8 mouse cellular contexts compared by ENCODE assay signal in genomic region chr14:122476041-122476821, GRCm38 (mm10). TPM values are rescaled to one million over a fixed set of nuclear protein-coding genes. Genes with fewer than 3 reads are reported as not detected.
DNase-seq lines count a peak whose midpoint lies in the region; ATAC-seq and TF ChIP-seq lines count a peak whose summit lies in the region.

No protein-coding gene starts in this region.

- WGBS in cerebellum, adult 2 months, result under 1% methylated on average over 62 of the region's 62 CpGs
- WGBS in embryonic facial prominence, embryonic 11.5 days, result under 1% methylated on average over 62 of the region's 62 CpGs
- under 1% methylated on average over 62 of the region's 62 CpGs for WGBS in intestine, embryonic 14.5 days
- 5% methylated on average over 62 of the region's 62 CpGs for WGBS in thymus, adult 2 months

- peaks cover 17% of the 10 kb centered on the region for H3K79me2 ChIP-seq in C2C12 (ENCODE audit: control insufficient read depth, insufficient read depth)
- peaks cover 7% of the 10 kb centered on the region for H3K79me2 ChIP-seq in myocyte (ENCODE audit: control insufficient read depth, insufficient read depth)

- H3K27ac ChIP-seq in cerebellum, adult 2 months (ENCODE audit: insufficient read depth, low read length), result peak overlapping the region; percentile 98
- peak overlapping the region; percentile 68 for H3K27ac ChIP-seq in embryonic facial prominence, embryonic 11.5 days (replicated peaks; ENCODE audit: low read depth, low read length)
- no peak overlapping the region for H3K27ac ChIP-seq in intestine, embryonic 14.5 days (ENCODE audit: low read depth)
- no peak overlapping the region for H3K27ac ChIP-seq in thymus, adult 2 months (ENCODE audit: control insufficient read depth, insufficient read depth, low read length)

- H3K9me3 ChIP-seq in embryonic facial prominence, embryonic 11.5 days (replicated peaks; ENCODE audit: control insufficient read depth, low read length), result no peaks in the 10 kb centered on the region
- H3K9me3 ChIP-seq in intestine, embryonic 14.5 days (ENCODE audit: control insufficient read depth, low read length), result no peaks in the 10 kb centered on the region

- H3K36me3 ChIP-seq in C2C12 (ENCODE audit: control insufficient read depth, insufficient read depth), result no peaks in the 10 kb centered on the region
- H3K36me3 ChIP-seq in embryonic facial prominence, embryonic 11.5 days (replicated peaks; ENCODE audit: control insufficient read depth, insufficient read depth, low read depth, low read length), result no peaks in the 10 kb centered on the region
- no peaks in the 10 kb centered on the region for H3K36me3 ChIP-seq in intestine, embryonic 14.5 days (ENCODE audit: control insufficient read depth, insufficient read depth, low read length)
- H3K36me3 ChIP-seq in myocyte (ENCODE audit: control insufficient read depth, insufficient read depth), result no peaks in the 10 kb centered on the region
- H3K36me3 ChIP-seq in thymus, adult 2 months (ENCODE audit: control insufficient read depth, insufficient read depth, low read length), result no peaks in the 10 kb centered on the region

- peak; percentile 58 to 77 for DNase-seq in cerebellum, adult 2 months
- peak; percentile 50 for DNase-seq in embryonic facial prominence, embryonic 11.5 days (ENCODE audit: low spot score)
- DNase-seq in intestine, embryonic 14.5 days (ENCODE audit: low spot score), result peak; percentile 82
- DNase-seq in thymus, adult 2 months, result no peak

- peak overlapping the region; percentile 98 for H3K4me3 ChIP-seq in cerebellum, adult 2 months (replicated peaks; ENCODE audit: insufficient read depth, low read depth, low read length)
- H3K4me3 ChIP-seq in C2C12 (ENCODE audit: insufficient read depth, poor library complexity, severe bottlenecking) (peak overlapping the region; percentile 39), myocyte (peak overlapping the region; percentile 26)
- H3K4me3 ChIP-seq in embryonic facial prominence, embryonic 11.5 days (ENCODE audit: low read depth, low read length), result peak overlapping the region; percentile 48
- H3K4me3 ChIP-seq in intestine, embryonic 14.5 days (ENCODE audit: low read depth, low read length), result peak overlapping the region; percentile 32
- no peak overlapping the region for H3K4me3 ChIP-seq in thymus, adult 2 months (ENCODE audit: control insufficient read depth, insufficient read depth, low read length)

- TF ChIP-seq CTCF in cerebellum, adult 2 months (IDR thresholded peaks at IDR 0.05; ENCODE audit: borderline replicate concordance, insufficient read depth, low read depth, low read length), result no peak
- no peak for TF ChIP-seq CTCF in C2C12 (IDR thresholded peaks at IDR 0.05; ENCODE audit: control insufficient read depth, insufficient read depth, insufficient read length)
- TF ChIP-seq CTCF in thymus, adult 2 months (IDR thresholded peaks at IDR 0.05; ENCODE audit: borderline replicate concordance, control insufficient read depth, extremely low read depth, insufficient read depth, low read length, poor library complexity), result no peak

- peak overlapping the region; percentile 68 for H3K9ac ChIP-seq in embryonic facial prominence, embryonic 11.5 days (replicated peaks; ENCODE audit: low read length)
- no peak overlapping the region for H3K9ac ChIP-seq in intestine, embryonic 14.5 days (ENCODE audit: low read length)

- no peak for ATAC-seq in cerebellum, adult (ENCODE audit: insufficient number of reproducible peaks, low FRiP score, low TSS enrichment)
- ATAC-seq in embryonic facial prominence, embryonic 11.5 days (replicated peaks; ENCODE audit: insufficient number of reproducible peaks, low FRiP score, low TSS enrichment, low read depth), result no peak
- ATAC-seq in intestine, embryonic 14.5 days (replicated peaks; ENCODE audit: low FRiP score, low TSS enrichment, low read depth), result 0 out of 2 replicates have a peak, but pooled peaks have one; percentile 17
- no peak for ATAC-seq in inflammation-experienced regulatory T-cells, adult 6 months

- TF ChIP-seq POLR2A in cerebellum, adult 2 months (IDR thresholded peaks at IDR 0.05; ENCODE audit: borderline replicate concordance, insufficient read depth, low read length), result 0 out of 2 replicates have a peak, but pooled peaks have one; percentile 2
- no peak for TF ChIP-seq POLR2A in myocyte (IDR thresholded peaks at IDR 0.05; ENCODE audit: insufficient read length, low read depth)
- no peak for TF ChIP-seq POLR2A in thymus, adult 2 months (IDR thresholded peaks at IDR 0.05; ENCODE audit: control insufficient read depth, extremely low read depth, insufficient read depth, low read length, poor library complexity)

- peaks cover 2% of the 10 kb centered on the region for H3K79me3 ChIP-seq in C2C12 (ENCODE audit: low read depth)

- no peaks in the 10 kb centered on the region; the same call in 1 of the 2 replicates for H3K4me1 ChIP-seq in cerebellum, adult 2 months (ENCODE audit: control insufficient read depth, insufficient read depth, low read length)
- peaks cover 9% of the 10 kb centered on the region for H3K4me1 ChIP-seq in embryonic facial prominence, embryonic 11.5 days (ENCODE audit: control insufficient read depth, insufficient read depth, low read length)
- H3K4me1 ChIP-seq in intestine, embryonic 14.5 days (replicated peaks; ENCODE audit: control insufficient read depth, insufficient read depth, low read length), result peaks cover 14% of the 10 kb centered on the region
- H3K4me1 ChIP-seq in thymus, adult 2 months (replicated peaks; ENCODE audit: control insufficient read depth, insufficient read depth, low read length), result no peaks in the 10 kb centered on the region

- peak overlapping the region; percentile 58 for H3ac ChIP-seq in C2C12 (ENCODE audit: control insufficient read depth, insufficient read length, low read depth)
- peak overlapping the region; percentile 68 for H3ac ChIP-seq in myocyte (ENCODE audit: control insufficient read depth, insufficient read length)

- H3K4me2 ChIP-seq in embryonic facial prominence, embryonic 11.5 days (ENCODE audit: low read depth, low read length), result peak overlapping the region; percentile 83
- peak overlapping the region; percentile 49 for H3K4me2 ChIP-seq in intestine, embryonic 14.5 days (ENCODE audit: low read length)
- peak overlapping the region; percentile 64 for H3K4me2 ChIP-seq in myocyte (ENCODE audit: low read depth)

- H3K27me3 ChIP-seq in cerebellum, adult 2 months (ENCODE audit: control insufficient read depth, insufficient read depth, low read length), result no peaks in the 10 kb centered on the region
- H3K27me3 ChIP-seq in C2C12 (ENCODE audit: control insufficient read depth, insufficient read depth, insufficient read length) (peaks cover 30% of the 10 kb centered on the region), myocyte (ENCODE audit: control insufficient read depth, insufficient read depth, insufficient read length) (peaks cover 32% of the 10 kb centered on the region)
- H3K27me3 ChIP-seq in embryonic facial prominence, embryonic 11.5 days (ENCODE audit: control insufficient read depth, insufficient read depth, low read length), result peaks cover 59% of the 10 kb centered on the region
- peaks cover 100% of the 10 kb centered on the region for H3K27me3 ChIP-seq in intestine, embryonic 14.5 days (replicated peaks; ENCODE audit: control insufficient read depth, insufficient read depth, low read length)
- H3K27me3 ChIP-seq in thymus, adult 2 months (ENCODE audit: control insufficient read depth, insufficient read depth, low read length), result peaks cover 31% of the 10 kb centered on the region

RNA-seq across cellular contexts. Expression of gene Zic2, which starts 1.0 kb away (rescaled TPM):
- 157 and 186 TPM in 2 replicates for polyA plus RNA-seq in cerebellum, adult 2 months (2012; rRNA removed)
- polyA plus RNA-seq in C2C12 (2012; fragmentation: generic; extraction: Trizol) (2.5 TPM), myocyte (2012; fragmentation: generic; extraction: Trizol) (0.88 TPM)
- polyA plus RNA-seq in embryonic facial prominence, embryonic 11.5 days (2014; fragmentation: Nextera tagmentation; extraction: Ambion mirVana), result 2.1 and 2.3 TPM in 2 replicates
- polyA plus RNA-seq in intestine, embryonic 14.5 days (2014; fragmentation: Nextera tagmentation; extraction: Ambion mirVana), result not detected in 2 replicates
- polyA plus RNA-seq in inflammation-experienced regulatory T-cells, adult 6 months (2017; shearing (Covaris generic)), result not detected
- not detected in 2 replicates for polyA plus RNA-seq in thymus, adult 2 months (2012; rRNA removed)

RNA-seq across cellular contexts. Expression of gene Zic5, which starts 10.8 kb away (rescaled TPM):
- 27.5 and 30.4 TPM in 2 replicates for polyA plus RNA-seq in cerebellum, adult 2 months (2012; rRNA removed)
- polyA plus RNA-seq in C2C12 (2012; fragmentation: generic; extraction: Trizol) (0.76 TPM), myocyte (2012; fragmentation: generic; extraction: Trizol) (0.42 TPM)
- polyA plus RNA-seq in embryonic facial prominence, embryonic 11.5 days (2014; fragmentation: Nextera tagmentation; extraction: Ambion mirVana), result 4.1 and 5.0 TPM in 2 replicates
- not detected in 2 replicates for polyA plus RNA-seq in intestine, embryonic 14.5 days (2014; fragmentation: Nextera tagmentation; extraction: Ambion mirVana)
- polyA plus RNA-seq in inflammation-experienced regulatory T-cells, adult 6 months (2017; shearing (Covaris generic)), result under 1 TPM in 1 of 3 experiments, not detected in 2; 0.27 TPM
- polyA plus RNA-seq in thymus, adult 2 months (2012; rRNA removed), result not detected in 2 replicates

RNA-seq across cellular contexts. Expression of gene Gm10837, which starts 14.2 kb away (rescaled TPM):
- 2.7 TPM in 2 replicates for polyA plus RNA-seq in cerebellum, adult 2 months (2012; rRNA removed)
- not detected for polyA plus RNA-seq in C2C12 (2012; fragmentation: generic; extraction: Trizol)
- not detected in 2 replicates for polyA plus RNA-seq in embryonic facial prominence, embryonic 11.5 days (2014; fragmentation: Nextera tagmentation; extraction: Ambion mirVana)
- not detected in 2 replicates for polyA plus RNA-seq in intestine, embryonic 14.5 days (2014; fragmentation: Nextera tagmentation; extraction: Ambion mirVana)
- polyA plus RNA-seq in myocyte (2012; fragmentation: generic; extraction: Trizol), result not detected
- under 1 TPM in 1 of 3 experiments, not detected in 2; 0.36 TPM for polyA plus RNA-seq in inflammation-experienced regulatory T-cells, adult 6 months (2017; shearing (Covaris generic))
- polyA plus RNA-seq in thymus, adult 2 months (2012; rRNA removed), result not detected in 2 replicates

RNA-seq across cellular contexts. Expression of gene Gm5089, which starts 25.3 kb away (rescaled TPM):
- polyA plus RNA-seq in cerebellum, adult 2 months (2012; rRNA removed), result 0.49 TPM in 2 replicates
- not detected for polyA plus RNA-seq in C2C12 (2012; fragmentation: generic; extraction: Trizol)
- not detected in 2 replicates for polyA plus RNA-seq in embryonic facial prominence, embryonic 11.5 days (2014; fragmentation: Nextera tagmentation; extraction: Ambion mirVana)
- not detected in 2 replicates for polyA plus RNA-seq in intestine, embryonic 14.5 days (2014; fragmentation: Nextera tagmentation; extraction: Ambion mirVana)
- not detected for polyA plus RNA-seq in myocyte (2012; fragmentation: generic; extraction: Trizol)
- not detected for polyA plus RNA-seq in inflammation-experienced regulatory T-cells, adult 6 months (2017; shearing (Covaris generic))
- polyA plus RNA-seq in thymus, adult 2 months (2012; rRNA removed), result not detected in 2 replicates

RNA-seq across cellular contexts. Expression of gene Pcca, which starts 57.9 kb away (rescaled TPM):
- polyA plus RNA-seq in cerebellum, adult 2 months (2012; rRNA removed), result 68.3 and 84.5 TPM in 2 replicates
- polyA plus RNA-seq in C2C12 (2012; fragmentation: generic; extraction: Trizol) (10.3 TPM), myocyte (2012; fragmentation: generic; extraction: Trizol) (18.8 TPM)
- 35.3 and 37.4 TPM in 2 replicates for polyA plus RNA-seq in embryonic facial prominence, embryonic 11.5 days (2014; fragmentation: Nextera tagmentation; extraction: Ambion mirVana)
- polyA plus RNA-seq in intestine, embryonic 14.5 days (2014; fragmentation: Nextera tagmentation; extraction: Ambion mirVana), result 21.5 and 24.6 TPM in 2 replicates
- polyA plus RNA-seq in inflammation-experienced regulatory T-cells, adult 6 months (2017; shearing (Covaris generic)), result 10 to 100 TPM; 11.4 to 26.5 (median 20.4) TPM
- 7.2 and 7.9 TPM in 2 replicates for polyA plus RNA-seq in thymus, adult 2 months (2012; rRNA removed)

Comparison
In these comparisons a context has a peak if more than half of its experiments do, and no peak if none do; other contexts are left out.
1. H3K27ac ChIP-seq: peak in cerebellum, adult 2 months (single experiment) and embryonic facial prominence, embryonic 11.5 days (single experiment); none in intestine, embryonic 14.5 days (single experiment) and thymus, adult 2 months (single experiment).
2. RNA of gene Zic2, which starts 1.0 kb away (polyA plus RNA-seq): 157 to 186 TPM in cerebellum, adult 2 months; 2.5 TPM in C2C12 (single experiment), 2.1 to 2.3 TPM in embryonic facial prominence, embryonic 11.5 days, 0.88 TPM in myocyte (single experiment), not detected in thymus, adult 2 months, not detected in intestine, embryonic 14.5 days and not detected in inflammation-experienced regulatory T-cells, adult 6 months; every median in the first group is over 10 times any median in the second.
3. Peak in every context shown above with its lines, with median percentiles within 50 percentile points of each other: H3K4me2 ChIP-seq.